Mouse (Mus musculus) lung, adult 2 months (tissue): ENCODE data around the gene Zc3h12a.

ENCODE experiments used
- CTCF ChIP-seq: fragments of 200-500 bp; IDR thresholded peaks from 2 replicates; pipeline ENCODE4 v1.5.1; 2011; ENCODE audit warnings: mild to moderate bottlenecking, low read length, control low read depth; ENCODE audit not compliant: insufficient read depth
- POLR2A ChIP-seq: fragments of 200-500 bp; IDR thresholded peaks from 2 replicates; pipeline ENCODE4 v1.6.1; 2011; ENCODE audit warnings: low read depth, mild to moderate bottlenecking, control low read depth, low read length, borderline replicate concordance; ENCODE audit errors: extremely low read depth

DNA sequence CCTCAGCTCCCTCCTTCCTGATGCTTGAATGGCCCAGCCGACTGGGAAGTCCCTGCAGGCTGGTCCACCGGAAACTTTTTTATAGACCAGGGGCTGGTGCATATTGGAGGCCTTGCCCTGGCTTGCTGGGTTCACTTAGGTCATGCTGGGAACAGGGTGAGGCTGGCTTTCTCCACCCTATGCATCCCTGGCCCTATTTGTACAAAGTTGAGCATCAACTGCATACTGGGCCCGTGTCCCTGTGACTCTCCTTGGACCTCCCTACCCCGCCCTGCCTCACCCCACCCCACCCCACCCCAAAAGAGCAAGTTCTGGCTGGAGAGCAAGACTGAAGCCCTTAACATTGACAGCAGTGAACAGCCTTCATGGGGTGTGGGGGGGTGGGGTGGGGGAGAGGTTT, 6.6 kb upstream of the Zc3h12a start:
- TF ChIP-seq CTCF (no peak), POLR2A (no peak)
